Mouse (Mus musculus) c-Kit-negative CD71-positive TER-119-positive erythroid progenitor cells, embryonic 14.5 days (primary cell): ENCODE results near the gene Scyl1.
A peak's percentile ranks its signal among the peaks of the same experiment; 100 is the strongest.

Source experiments
- DNase-seq: peaks from one replicate; pipeline ENCODE4 v3.0.0-alpha.2; 2013; ENCODE audit warnings: low read depth, low spot score

Scyl1 gene

GRCm38 (mm10) chr19:5787920-5788319 lies 16.7 kb upstream of the Scyl1 start:
- no peak for DNase-seq

GRCm38 (mm10) chr19:5787128-5787635 lies 16.0 kb upstream of the Scyl1 start:
- peak; percentile 82 for DNase-seq

GRCm38 (mm10) chr19:5786441-5787114 lies 15.4 kb upstream of the Scyl1 start:
- DNase-seq = peak; percentile 85

- no peak for DNase-seq
These were observed 13.8 kb upstream of the Scyl1 start for GRCm38 (mm10) chr19:5784958-5785577.

GRCm38 (mm10) chr19:5782121-5782520 lies 10.9 kb upstream of the Scyl1 start:
- no peak for DNase-seq

GRCm38 (mm10) chr19:5781532-5781931 lies 10.3 kb upstream of the Scyl1 start:
- DNase-seq = no peak

- no peak for DNase-seq
These were observed 9.0 kb upstream of the Scyl1 start for GRCm38 (mm10) chr19:5780203-5780602.

- no peak for DNase-seq
These were observed 7.1 kb upstream of the Scyl1 start for GRCm38 (mm10) chr19:5778312-5778711.

- DNase-seq = no peak
These were observed 6.3 kb upstream of the Scyl1 start for GRCm38 (mm10) chr19:5777387-5778032.

- no peak for DNase-seq
These were observed 908 bp downstream of the Scyl1 start for GRCm38 (mm10) chr19:5770311-5770710.

- DNase-seq = no peak
These were observed 3.9 kb downstream of the Scyl1 start for GRCm38 (mm10) chr19:5767271-5767670.

GRCm38 (mm10) chr19:5763163-5763562 lies 8.1 kb downstream of the Scyl1 start:
- DNase-seq = no peak

- no peak for DNase-seq
These were observed 12.3 kb downstream of the Scyl1 start for GRCm38 (mm10) chr19:5758878-5759403.

- DNase-seq = no peak
These were observed 14.1 kb downstream of the Scyl1 start for GRCm38 (mm10) chr19:5756991-5757636.

GRCm38 (mm10) chr19:5756321-5756985 lies 14.8 kb downstream of the Scyl1 start:
- DNase-seq = no peak

- DNase-seq = no peak
These were observed 19.5 kb downstream of the Scyl1 start for GRCm38 (mm10) chr19:5751742-5752141.

GRCm38 (mm10) chr19:5750951-5751350 lies 20.3 kb downstream of the Scyl1 start:
- no peak for DNase-seq

- no peak for DNase-seq
These were observed 21.7 kb downstream of the Scyl1 start for GRCm38 (mm10) chr19:5749476-5749875.

- DNase-seq = no peak
These were observed 24.3 kb downstream of the Scyl1 start for GRCm38 (mm10) chr19:5746907-5747363.

GRCm38 (mm10) chr19:5745756-5746710 lies 25.2 kb downstream of the Scyl1 start:
- no peak for DNase-seq
